Mouse (Mus musculus) G1E-ER4 (cell line): Measurements from ENCODE around the gene Acr. TPM values are rescaled to one million over a fixed set of nuclear protein-coding genes. Genes with fewer than 3 reads are reported as not detected.

Experiments
- GATA1 ChIP-seq: IDR thresholded peaks from one replicate; pipeline ENCODE4 v1.8.0; 2012; ENCODE audit warnings: low read length, inconsistent platforms
- polyA plus RNA-seq: library from polyadenylated mRNA; stranded (reverse); fragments of >175 nt; gene quantifications from 2 replicates; pipeline ENCODE4 v1.2.3, GENCODE M21; 2012

Gene Acr
- polyA plus RNA-seq, 1 experiment: not detected

DNA sequence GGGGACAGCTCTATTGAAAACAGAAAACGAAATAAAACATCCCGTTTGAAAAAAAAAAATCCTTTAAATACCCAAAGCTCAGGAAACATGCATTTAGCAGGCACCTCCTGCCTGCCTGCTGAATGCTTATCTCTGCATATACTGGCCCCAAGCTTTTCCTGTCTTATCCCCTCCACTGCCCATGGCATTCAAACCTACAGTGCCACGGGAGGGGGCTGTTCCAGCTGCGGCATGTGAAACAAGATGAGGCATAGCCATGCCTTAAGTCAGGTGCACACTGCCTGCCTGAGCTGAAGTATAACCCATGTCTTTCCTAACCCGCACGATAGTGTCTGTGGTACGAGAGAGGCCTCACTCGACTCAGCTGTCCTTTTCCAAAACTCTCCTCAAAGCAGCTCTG lies 4.0 kb downstream of the Acr start:
- no peak for TF ChIP-seq GATA1

DNA sequence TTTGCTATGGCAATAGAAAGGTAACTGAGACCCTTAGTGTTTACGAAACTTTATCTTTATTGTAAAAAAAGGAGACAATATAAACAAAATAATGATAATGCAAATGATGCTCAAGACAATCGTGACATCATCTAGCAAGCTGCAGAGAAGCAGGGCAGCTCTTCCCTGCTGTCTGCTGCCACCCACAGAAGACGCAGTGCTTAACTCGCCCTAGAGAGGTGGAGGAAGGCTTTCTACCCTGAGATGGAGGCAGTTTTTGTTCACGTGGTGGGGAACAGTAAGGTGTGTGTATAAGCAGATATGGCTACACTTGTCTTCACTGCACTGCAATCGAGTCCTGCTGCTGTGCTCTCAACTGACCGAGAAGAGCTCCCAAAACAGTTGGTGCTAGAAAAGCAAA lies 14.4 kb downstream of the Acr start:
- no peak for TF ChIP-seq GATA1

DNA sequence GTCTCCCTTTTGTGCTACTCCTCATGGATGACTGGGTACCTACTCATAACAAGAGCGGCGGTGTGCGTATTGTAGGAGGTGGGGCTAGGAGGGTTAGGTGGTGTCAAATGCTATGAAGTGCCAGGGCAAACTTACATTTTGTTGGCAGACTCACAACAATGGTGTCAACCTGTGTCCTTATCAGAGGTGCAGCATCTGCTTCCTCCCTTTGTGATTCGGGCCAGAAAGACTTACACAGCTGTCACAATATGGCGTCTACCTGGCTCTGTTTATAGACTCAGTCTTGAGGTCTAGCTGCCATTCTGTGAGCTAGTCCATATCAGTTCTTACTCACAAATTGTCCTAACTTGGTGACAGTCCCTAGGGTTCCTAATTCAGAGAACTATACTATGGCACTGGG lies 17.0 kb downstream of the Acr start:
- no peak for TF ChIP-seq GATA1

DNA sequence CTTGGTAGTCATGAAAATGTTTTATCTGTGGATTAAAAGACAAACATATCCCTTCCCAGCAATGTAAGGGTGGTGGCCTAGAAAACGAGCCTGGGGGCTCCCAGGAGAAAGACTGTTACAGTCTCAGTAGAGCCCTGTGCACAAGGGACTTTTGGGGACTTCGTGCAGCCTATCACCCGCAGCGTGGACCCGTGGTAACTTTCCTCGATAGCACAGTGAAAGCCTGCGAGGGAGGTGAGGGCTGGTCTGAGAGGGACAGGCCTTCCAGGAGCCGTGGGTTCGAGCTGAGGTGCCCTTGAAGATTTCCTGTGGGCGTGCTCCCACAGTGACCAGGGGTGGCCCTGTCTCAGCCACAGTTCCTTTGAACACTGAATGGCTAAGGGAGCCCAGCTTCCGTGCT lies 17.5 kb downstream of the Acr start:
- no peak for TF ChIP-seq GATA1

DNA sequence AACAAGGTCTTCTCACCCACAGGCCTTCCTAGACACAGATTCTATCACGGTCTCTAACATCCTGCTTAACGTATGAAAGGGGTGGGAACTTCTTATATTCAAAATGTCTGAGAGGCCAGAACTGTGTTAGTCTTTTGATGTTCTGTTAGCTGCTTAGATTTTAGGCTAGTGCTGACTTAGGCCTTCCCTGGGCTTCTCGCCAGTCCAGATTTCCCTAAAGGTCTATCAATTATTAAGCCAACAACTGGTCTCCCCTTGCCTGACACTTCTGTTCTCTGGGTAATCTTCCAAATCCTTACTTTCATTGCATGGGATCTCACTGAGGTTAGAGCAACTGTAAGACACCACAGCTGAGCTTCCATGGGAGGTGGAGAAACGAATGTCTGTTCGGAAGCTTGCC lies 21.0 kb downstream of the Acr start:
- no peak for TF ChIP-seq GATA1

DNA sequence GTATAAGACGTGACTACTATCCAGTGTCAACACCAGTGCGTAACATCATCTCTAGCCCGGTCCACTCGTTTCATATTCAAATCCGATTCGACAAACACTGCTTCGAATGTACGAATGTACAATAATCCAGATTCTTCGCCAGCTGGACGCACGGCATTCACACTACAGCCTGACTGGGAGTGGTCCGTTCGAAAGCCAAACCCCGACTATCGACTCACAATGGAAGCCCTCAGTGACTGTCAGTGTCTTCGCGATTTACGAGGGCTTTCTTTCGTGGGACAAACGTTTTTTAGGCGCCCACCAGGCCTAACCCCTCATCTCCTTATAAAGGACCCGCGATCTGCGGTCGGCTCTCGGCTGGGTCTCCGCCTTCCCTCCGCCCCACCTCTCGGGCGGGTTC lies 23.2 kb downstream of the Acr start:
- TF ChIP-seq GATA1: no peak

DNA sequence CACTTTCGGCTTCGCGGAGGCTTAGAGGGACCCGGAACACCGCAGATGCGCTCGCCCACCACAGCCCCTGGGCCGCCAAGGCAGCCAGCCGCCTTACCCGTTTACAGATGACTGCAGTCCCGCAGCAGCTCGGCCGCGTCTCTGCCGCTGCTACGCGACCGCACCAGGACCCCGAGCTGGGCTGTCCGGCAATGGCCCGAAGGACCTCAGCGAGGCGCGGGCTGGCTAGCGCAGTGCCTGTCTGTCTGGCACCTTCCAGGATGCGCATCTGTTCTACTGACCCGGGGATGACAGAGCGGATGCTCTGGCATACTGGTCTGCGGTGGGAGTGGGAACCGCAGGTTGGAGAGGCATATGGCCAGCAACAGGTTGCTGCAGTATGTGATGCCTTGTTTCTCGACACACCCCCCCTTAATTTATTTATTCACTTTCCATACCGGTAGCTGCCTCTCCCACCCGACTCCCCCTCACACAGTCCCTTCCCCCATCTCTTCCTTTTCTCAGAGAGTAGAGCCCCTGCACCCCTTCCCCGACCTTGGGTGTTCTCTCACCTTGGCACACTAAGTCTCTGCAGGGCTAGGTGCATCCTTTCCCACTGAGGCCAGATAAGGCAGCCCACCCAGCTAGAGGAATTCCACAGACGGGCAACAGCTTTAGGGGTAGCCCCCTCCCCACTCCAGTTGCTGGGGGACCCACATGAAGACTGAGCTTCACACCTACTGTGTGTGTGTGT lies 23.8 kb downstream of the Acr start, which contains the start of gene Rabl2:
Gene Rabl2, minus strand, starts transcription at position 201 of the 733 bp plus-strand sequence.
- TF ChIP-seq GATA1: no peak

DNA sequence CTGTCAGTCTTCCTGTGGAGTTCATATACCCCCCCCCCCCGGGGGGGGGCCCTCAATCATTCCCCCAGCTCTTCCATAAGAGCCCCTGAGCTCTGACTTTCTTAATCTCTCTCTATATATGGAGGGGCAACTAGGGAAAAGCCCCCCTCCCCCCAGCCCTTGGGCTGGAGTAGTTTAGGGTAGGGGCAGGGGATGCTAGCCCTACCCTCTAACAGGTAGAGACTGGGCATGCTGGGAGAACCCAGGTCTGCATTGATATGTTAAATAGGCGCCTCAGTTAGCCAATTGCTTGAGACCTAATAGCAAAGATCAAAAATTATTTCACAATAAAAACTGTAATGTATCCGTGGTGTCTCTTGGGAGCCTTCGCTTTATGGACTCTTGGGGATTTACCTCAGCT lies 24.4 kb downstream of the Acr start:
- TF ChIP-seq GATA1: no peak

DNA sequence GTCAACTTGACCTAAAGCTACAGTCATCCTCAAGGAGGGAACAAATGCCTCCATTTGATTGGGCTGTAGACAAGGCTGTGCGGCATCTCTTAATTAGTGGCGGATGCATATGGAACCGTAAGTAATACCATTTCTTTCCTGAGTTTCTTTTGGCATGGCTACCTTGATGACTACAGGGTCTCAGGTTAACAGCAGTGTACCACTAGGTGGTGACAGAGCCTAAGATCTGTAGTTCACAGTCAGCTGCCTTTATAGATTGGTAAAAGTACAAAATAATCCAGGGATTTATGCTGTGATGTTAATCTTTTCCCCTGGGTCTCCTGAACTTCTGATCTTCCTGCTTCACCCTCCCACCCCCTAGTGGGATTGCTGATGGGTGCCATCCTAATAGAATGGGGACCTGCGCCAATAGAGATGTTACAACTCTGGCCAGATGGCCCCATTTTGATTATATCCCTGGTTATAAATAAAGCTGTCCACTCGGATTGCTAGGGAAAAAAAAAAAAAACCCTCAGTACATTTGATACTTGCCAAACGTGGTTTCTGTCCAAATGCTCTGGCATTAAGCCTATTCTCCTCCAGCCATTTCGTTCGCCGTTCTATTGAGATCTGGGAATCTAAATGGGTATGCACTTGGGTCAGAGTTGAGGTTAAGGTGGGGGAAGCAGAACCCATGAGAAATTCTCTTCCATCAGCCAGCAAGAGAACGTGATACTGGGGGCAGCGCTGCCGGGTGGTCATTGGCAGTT lies 37.9 kb downstream of the Acr start:
- no peak for TF ChIP-seq GATA1

DNA sequence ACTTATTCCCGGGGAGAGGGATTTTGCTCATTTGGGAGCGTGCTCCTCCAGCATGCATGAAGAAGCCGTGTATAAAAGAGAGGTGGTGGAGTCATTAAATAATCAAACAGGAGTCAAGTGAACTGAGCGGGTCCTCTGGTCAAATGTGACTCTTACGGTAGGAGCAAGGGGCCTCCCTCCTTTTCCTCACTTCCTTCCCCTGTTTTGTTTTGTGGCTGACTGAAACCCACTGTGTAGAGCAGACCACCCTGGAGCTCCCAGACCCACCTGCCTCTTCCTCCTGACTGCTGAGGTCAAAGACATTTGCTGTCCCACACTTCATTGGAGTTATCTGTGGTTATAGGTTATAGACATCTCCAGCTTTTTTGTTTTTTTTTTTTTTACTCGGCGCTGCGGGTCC lies 39.4 kb downstream of the Acr start:
- TF ChIP-seq GATA1: no peak

DNA sequence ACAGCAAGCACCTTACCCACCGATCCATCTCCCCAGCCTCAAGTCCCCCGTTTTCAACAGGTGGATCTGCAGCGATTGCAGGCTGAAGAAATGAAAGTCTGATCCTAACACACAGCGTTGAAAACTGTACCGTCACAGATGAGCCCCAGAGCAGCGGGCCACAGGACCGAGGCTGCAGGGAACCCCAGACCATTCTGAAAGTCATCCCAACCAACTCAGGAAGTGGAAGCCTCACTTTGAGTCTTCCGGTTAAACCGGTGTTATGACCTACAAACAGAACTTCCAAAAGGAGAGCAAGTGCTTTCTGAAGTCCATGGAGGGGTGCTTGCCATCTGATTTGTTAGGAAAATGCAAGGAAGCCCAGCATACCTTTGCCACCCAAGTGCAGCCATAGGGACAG lies 39.8 kb downstream of the Acr start:
- TF ChIP-seq GATA1: no peak

DNA sequence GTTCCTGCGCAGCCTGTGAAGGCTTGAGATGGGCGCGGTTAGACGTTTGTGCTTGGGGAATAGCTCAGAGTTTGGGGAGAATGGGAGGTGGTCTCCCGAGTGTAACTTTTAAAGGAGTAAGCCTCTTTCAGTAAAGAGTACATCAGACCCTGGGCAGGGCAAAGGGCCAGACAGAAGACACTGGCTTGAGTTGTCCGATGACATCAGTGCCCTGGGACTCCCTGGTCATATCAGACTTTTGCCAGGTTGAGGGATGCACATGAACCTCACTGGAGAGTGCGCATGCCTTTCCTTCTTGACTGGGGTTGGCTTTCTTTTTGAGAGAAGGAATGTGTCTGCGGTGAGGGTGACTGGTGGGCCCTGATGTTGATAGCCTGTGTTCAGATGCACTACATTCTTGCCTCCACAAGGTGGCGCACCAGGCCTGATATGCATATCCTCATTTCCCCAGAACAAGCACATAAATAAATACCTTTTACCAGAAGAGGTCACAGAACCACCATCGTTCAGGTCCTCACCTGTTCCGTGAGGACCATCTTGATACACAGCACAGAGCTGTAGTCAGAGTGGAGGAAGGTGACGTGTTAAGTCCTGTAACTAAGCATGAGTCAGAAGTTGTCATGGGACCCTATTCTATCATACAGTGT lies 54.3 kb downstream of the Acr start:
- TF ChIP-seq GATA1: no peak

DNA sequence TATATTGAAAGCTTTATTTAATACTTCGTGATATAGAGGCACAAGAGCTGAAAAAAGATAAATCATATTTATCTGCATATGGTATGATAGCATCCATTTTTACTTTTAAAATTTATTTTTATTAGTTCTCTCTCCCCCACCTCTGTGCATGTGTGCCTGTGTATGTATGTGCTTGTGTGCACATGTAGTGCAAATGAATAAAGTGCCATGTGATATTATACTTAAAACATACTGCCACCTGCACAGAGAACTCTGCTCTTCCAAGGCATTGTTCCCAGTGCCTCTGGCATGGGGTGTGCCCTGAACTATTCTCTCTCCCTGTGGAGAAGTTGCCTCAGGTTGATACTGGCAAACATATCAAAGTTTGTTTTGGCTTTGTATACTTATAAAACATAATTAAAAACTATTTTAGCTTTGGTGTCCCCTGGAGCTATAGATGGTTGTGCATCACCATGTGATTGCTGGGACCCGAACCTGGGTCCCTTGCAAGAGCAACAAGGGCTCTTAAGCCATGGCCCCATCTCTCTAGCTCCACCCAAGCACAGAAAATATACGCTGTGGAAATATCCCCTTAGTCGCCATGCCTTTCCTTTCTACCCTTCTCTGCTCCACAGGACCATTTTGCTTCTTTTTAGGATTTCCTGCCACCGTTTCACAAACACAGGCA lies 55.0 kb downstream of the Acr start:
- no peak for TF ChIP-seq GATA1

DNA sequence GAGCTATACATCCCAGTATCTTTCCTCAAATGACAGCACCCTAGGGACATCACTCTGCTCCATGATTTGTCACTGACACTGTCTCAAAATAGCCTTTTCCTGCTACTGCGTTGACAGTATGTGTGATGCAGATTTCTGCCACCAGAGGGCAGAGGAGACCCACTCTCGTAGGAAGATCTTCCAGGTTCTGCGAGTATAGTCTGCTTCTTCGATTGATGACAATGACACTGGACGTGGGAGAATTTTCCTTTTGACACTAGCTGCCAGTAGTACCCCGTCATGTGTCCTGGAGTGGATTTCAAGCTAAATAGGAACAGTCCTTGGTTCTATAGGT lies 55.5 kb downstream of the Acr start:
- no peak for TF ChIP-seq GATA1

Other genes starting within 250 kb of the Acr start
- not detected in 2 replicates for gene Adm2, start 245.6 kb upstream of the Acr start, polyA plus RNA-seq
- gene Miox, start 233.9 kb upstream of the Acr start, polyA plus RNA-seq: not detected in 2 replicates
- gene Lmf2, start 212.7 kb upstream of the Acr start, polyA plus RNA-seq: 112 and 120 TPM in 2 replicates
- 87.9 and 95.5 TPM in 2 replicates for gene Ncaph2, start 212.6 kb upstream of the Acr start, polyA plus RNA-seq
- 83.8 and 92.0 TPM in 2 replicates for gene Sco2, start 194.5 kb upstream of the Acr start, polyA plus RNA-seq
- gene Tymp, start 191.3 kb upstream of the Acr start, polyA plus RNA-seq: 0.69 and 1.4 TPM in 2 replicates
- gene Odf3b, start 189.0 kb upstream of the Acr start, polyA plus RNA-seq: not detected in 2 replicates
- gene Klhdc7b, start 183.4 kb upstream of the Acr start, polyA plus RNA-seq: not detected in 2 replicates
- not detected in 2 replicates for gene Syce3, start 157.8 kb upstream of the Acr start, polyA plus RNA-seq
- gene Cpt1b, start 142.5 kb upstream of the Acr start, polyA plus RNA-seq: 0.41 and 0.71 TPM in 2 replicates
- gene C730034F03Rik, start 138.7 kb upstream of the Acr start, polyA plus RNA-seq: 0.05 and 0.09 TPM in 2 replicates
- gene Gm44502, start 138.6 kb upstream of the Acr start, polyA plus RNA-seq: 0.45 and 1.3 TPM in 2 replicates
- 60.6 and 103 TPM in 2 replicates for gene Chkb, start 138.4 kb upstream of the Acr start, polyA plus RNA-seq
- not detected in 2 replicates for gene Mapk8ip2, start 114.4 kb upstream of the Acr start, polyA plus RNA-seq
- gene Arsa, start 90.9 kb upstream of the Acr start, polyA plus RNA-seq: 57.4 and 62.9 TPM in 2 replicates
- 6.2 and 8.2 TPM in 2 replicates for gene Shank3, start 68.7 kb upstream of the Acr start, polyA plus RNA-seq
- 9.2 and 12.9 TPM in 2 replicates for gene Rabl2, start 23.6 kb downstream of the Acr start, polyA plus RNA-seq